7 mouse cellular contexts compared by ENCODE assay signal in the genomic region with DNA sequence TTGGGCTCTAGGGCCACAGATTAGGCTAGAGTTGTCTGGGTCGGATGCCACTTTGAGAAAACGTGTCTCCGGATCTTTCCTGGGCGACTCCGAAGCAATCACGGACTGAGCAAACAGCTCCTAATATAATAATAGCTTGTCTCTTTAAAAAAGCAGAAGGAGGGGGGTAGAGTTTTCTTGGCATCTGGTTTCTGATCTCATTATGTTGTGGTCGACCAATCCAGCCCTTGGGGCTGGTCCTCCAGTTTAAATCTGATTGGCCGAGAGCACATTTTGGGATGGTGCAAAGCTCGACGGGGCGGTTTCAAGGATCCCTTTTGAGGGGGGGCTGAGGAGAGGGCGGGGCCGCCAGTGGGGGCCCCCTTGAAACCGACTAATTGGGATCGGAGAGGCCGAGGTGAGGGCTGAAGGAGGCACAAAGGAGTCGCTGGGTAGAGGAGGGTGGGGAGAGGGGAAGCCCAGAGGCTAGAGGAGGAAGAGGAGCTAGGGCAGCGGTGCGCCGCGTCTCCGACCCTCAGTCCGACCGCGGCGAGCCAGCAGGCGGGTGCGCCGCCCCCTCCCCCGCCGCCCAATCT. TPM values are rescaled to one million over a fixed set of nuclear protein-coding genes. Genes with fewer than 3 reads are reported as not detected.
DNase-seq lines count a peak whose midpoint lies in the region; ATAC-seq lines count a peak whose summit lies in the region.

A gene (plus strand): TSS at position 387 of the 575 bp plus-strand sequence.

- peaks cover 20% of the 10 kb centered on the region for H3K4me1 ChIP-seq in intestine, embryonic 14.5 days (replicated peaks; ENCODE audit: control insufficient read depth, insufficient read depth, low read length)
- H3K4me1 ChIP-seq in megakaryocyte, embryonic 14.5 days: peaks cover 35% of the 10 kb centered on the region

- peak; percentile 91 for DNase-seq in adrenal gland, adult 2 months
- DNase-seq in embryo, embryonic 10.5 days (ENCODE audit: low spot score): peak; percentile 99
- DNase-seq in gastrocnemius, postnatal 36 days: peak; percentile 65 to 79
- peak; percentile 97 for DNase-seq in intestine, embryonic 14.5 days (ENCODE audit: low spot score)
- peak; percentile 84 to 86 for DNase-seq in left cerebral cortex, postnatal 10 days (ENCODE audit: extremely low spot score in 1 of 2, low spot score in 2 of 2)
- DNase-seq in right cerebral cortex, postnatal 36 days (ENCODE audit: low spot score in 2 of 2): peak; percentile 62 to 71

- 1% methylated on average over 27 of the region's 31 CpGs for WGBS in intestine, embryonic 14.5 days

- H3K27ac ChIP-seq in intestine, embryonic 14.5 days (ENCODE audit: low read depth): peak within 1 kb of the TSS; percentile 98

- no peaks in the 10 kb centered on the region for H3K9me3 ChIP-seq in intestine, embryonic 14.5 days (ENCODE audit: control insufficient read depth, low read length)
- peaks cover 10% of the 10 kb centered on the region for H3K9me3 ChIP-seq in megakaryocyte, embryonic 14.5 days

- no peaks in the 10 kb centered on the region for H3K27me3 ChIP-seq in intestine, embryonic 14.5 days (replicated peaks; ENCODE audit: control insufficient read depth, insufficient read depth, low read length)
- H3K27me3 ChIP-seq in megakaryocyte, embryonic 14.5 days (replicated peaks): peaks cover 69% of the 10 kb centered on the region

- peak within 1 kb of the TSS; percentile 91 for H3K9ac ChIP-seq in intestine, embryonic 14.5 days (ENCODE audit: low read length)

- H3K4me3 ChIP-seq in intestine, embryonic 14.5 days (ENCODE audit: low read depth, low read length): peak within 1 kb of the TSS; percentile 90
- peak within 1 kb of the TSS; percentile 90 for H3K4me3 ChIP-seq in megakaryocyte, embryonic 14.5 days (replicated peaks)

- H3K4me2 ChIP-seq in intestine, embryonic 14.5 days (ENCODE audit: low read length): peak within 1 kb of the TSS; percentile 76

- peak; percentile 93 for ATAC-seq in intestine, embryonic 14.5 days (replicated peaks; ENCODE audit: low FRiP score, low TSS enrichment, low read depth)

- H3K36me3 ChIP-seq in intestine, embryonic 14.5 days (ENCODE audit: control insufficient read depth, insufficient read depth, low read length): no peaks in the 10 kb centered on the region; the same call in 1 of the 2 replicates
- H3K36me3 ChIP-seq in megakaryocyte, embryonic 14.5 days (replicated peaks; ENCODE audit: low read length): no peaks in the 10 kb centered on the region

- intact Hi-C loops in gastrocnemius, postnatal 36 days (cut with DNase I): no loop called here
- intact Hi-C loops in left cerebral cortex, postnatal 10 days (cut with DNase I): no loop called here

RNA-seq across cellular contexts. Expression of the gene that starts here (rescaled TPM):
- total RNA-seq in adrenal gland, adult 2 months (2021): 1 to 10 TPM; 2.0 to 9.3 TPM
- 22.8 and 23.1 TPM in 2 replicates for polyA plus RNA-seq in adrenal gland, adult 2 months (2012; rRNA removed)
- 1 to 10 TPM; 1.3 to 2.4 TPM for total RNA-seq in gastrocnemius, postnatal 36 days (2021)
- polyA plus RNA-seq in intestine, embryonic 14.5 days (2014; fragmentation: Nextera tagmentation; extraction: Ambion mirVana): 20.4 and 21.9 TPM in 2 replicates
- total RNA-seq in left cerebral cortex, postnatal 10 days (2021): 10 to 100 TPM in 1 of 2 experiments, 1 to 10 TPM in 1; 6.7 to 11.0 TPM
- polyA plus RNA-seq in megakaryocyte, embryonic 14.5 days (2012; ENCODE audit: insufficient read depth, low replicate concordance): 1.2 and 3.1 TPM in 2 replicates

Comparison
In these comparisons a context has a peak if more than half of its experiments do, and no peak if none do; other contexts are left out.
1. Peak in every context shown above with its lines: DNase-seq, ATAC-seq, H3K4me3 ChIP-seq and H3K27ac ChIP-seq.